Mouse (Mus musculus) lung, embryonic 14.5 days (tissue): Measurements from ENCODE around the gene Psme2. TPM values are rescaled to one million over a fixed set of nuclear protein-coding genes. Genes with fewer than 3 reads are reported as not detected.

Experiments used
- ATAC-seq: fragments of 200-750 bp; cut with Nextera tagmentation; 2 replicates; pipeline ENCODE4 v1.8.0; 2017; ENCODE audit warnings: mild to moderate bottlenecking, moderate TSS enrichment, moderate library complexity; ENCODE audit not compliant: insufficient read depth
- DNase-seq: peaks from one replicate; pipeline ENCODE4 v3.0.0-alpha.2; 2015
- H3K27ac ChIP-seq: fragments of 300-500 bp; sonication (generic); 2 replicates; pipeline ENCODE4 v1.5.1; 2014; ENCODE audit warnings: low read depth, mild to moderate bottlenecking, moderate library complexity
- H3K27me3 ChIP-seq: fragments of 300-500 bp; sonication (generic); 2 replicates; pipeline ENCODE4 v1.6.1; 2014; ENCODE audit warnings: low read length, control low read depth; ENCODE audit not compliant: insufficient read depth
- H3K36me3 ChIP-seq: fragments of 300-500 bp; sonication (generic); 2 replicates; pipeline ENCODE4 v1.6.1; 2014; ENCODE audit warnings: control low read depth; ENCODE audit not compliant: insufficient read depth
- H3K4me1 ChIP-seq: fragments of 300-500 bp; sonication (generic); 2 replicates; pipeline ENCODE4 v1.6.1; 2014; ENCODE audit warnings: antibody characterized with exemption, control low read depth; ENCODE audit not compliant: insufficient read depth
- H3K4me2 ChIP-seq: fragments of 300-500 bp; sonication (generic); 2 replicates; pipeline ENCODE4 v1.6.1; 2014; ENCODE audit warnings: mild to moderate bottlenecking
- H3K4me3 ChIP-seq: fragments of 300-500 bp; sonication (generic); 2 replicates; pipeline ENCODE4 v1.5.1; 2014; ENCODE audit warnings: low read depth, low read length
- H3K9ac ChIP-seq: fragments of 300-500 bp; sonication (generic); 2 replicates; pipeline ENCODE4 v1.6.1; 2014
- H3K9me3 ChIP-seq: fragments of 300-500 bp; sonication (generic); 2 replicates; pipeline ENCODE4 v1.6.1; 2016; ENCODE audit warnings: low read depth, low read length, control low read depth
- CTCF ChIP-seq: IDR thresholded peaks from 2 replicates; pipeline ENCODE4 v1.5.1; 2016; ENCODE audit warnings: antibody characterized with exemption, low read depth
- WGBS: fragments of 180-500 bp; shearing (Covaris S2); extraction: QIAGEN DNeasy Blood & Tissue Kit; methylation state at CpG from one replicate; pipeline ENCODE4 v1.1.7; 2014; 5-methylcytosine and 5-hydroxymethylcytosine counted together
- polyA plus RNA-seq: library from polyadenylated mRNA; unstranded; fragments of >200 nt; fragmentation: Nextera tagmentation; extraction: Ambion mirVana; gene quantifications from 2 replicates; pipeline ENCODE4 v1.2.1, GENCODE M21; 2014

Psme2 gene
- polyA plus RNA-seq, 1 experiment from 2014 or later, result 242 TPM

DNA sequence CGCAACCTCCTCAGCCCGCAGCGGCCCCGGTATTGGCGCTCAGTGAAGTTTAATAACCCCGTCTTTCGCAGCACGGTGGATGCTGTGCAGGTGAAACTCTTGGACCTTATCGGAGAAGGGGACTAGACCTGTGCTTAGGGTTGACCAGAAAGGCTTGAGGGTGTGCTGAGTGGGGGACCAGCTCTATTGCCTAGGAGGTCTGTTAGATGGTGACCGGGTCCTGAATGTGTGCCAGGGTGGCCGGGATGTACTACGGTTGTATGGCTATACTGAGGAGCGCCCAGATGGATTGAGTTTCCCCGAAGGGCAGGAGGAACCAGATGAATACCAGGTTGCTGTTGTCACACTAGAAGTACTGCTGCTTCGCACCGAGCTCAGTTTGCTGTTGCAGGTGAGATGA is 1.3 kb upstream of the Psme2 start:
- H3K4me1 ChIP-seq, result peaks cover 6% of the 10 kb centered on the region; the same call in 1 of the 2 replicates
- H3K27ac ChIP-seq, result peak overlapping the region; percentile 94; the same call in 1 of the 2 replicates
- peak overlapping the region; percentile 94 for H3K4me2 ChIP-seq
- no peaks in the 10 kb centered on the region for H3K27me3 ChIP-seq
- 2% methylated on average over 16 of the region's 16 CpGs for WGBS
- H3K9me3 ChIP-seq, result no peaks in the 10 kb centered on the region
- peak overlapping the region; percentile 79 for H3K9ac ChIP-seq
- peaks cover 42% of the 10 kb centered on the region for H3K36me3 ChIP-seq
- ATAC-seq (no peak), DNase-seq (peak; percentile 17)
- H3K4me3 ChIP-seq, result peak overlapping the region; percentile 88
- no peak for TF ChIP-seq CTCF

DNA sequence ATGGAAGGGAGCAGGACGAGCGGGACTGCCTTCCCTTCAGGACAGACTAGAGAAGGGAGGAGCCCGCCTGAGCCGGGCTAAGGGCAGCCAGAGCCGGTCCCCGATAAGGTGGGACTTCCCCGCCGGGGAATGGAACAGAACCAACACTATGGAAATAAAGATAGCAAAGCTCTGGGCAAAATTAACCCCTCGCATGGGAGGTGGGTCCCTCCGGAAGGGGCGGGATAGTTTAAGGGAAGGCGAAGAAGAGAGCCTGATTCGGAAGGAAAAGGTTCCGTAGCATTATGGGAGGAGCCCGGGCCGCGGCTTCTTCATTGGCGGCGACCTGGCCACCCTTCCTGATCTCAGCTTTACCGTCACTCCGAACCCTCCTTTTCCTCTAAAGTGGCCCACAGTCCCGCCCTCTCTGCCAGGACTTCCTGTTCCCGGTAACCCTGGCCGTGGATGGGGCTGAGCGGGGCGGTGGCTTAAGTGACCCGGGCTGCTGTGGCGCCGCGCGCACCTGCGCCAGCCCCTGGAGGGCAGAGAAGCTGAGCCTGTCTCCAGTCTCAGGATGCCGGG is 498 bp upstream of the Psme2 start, which contains the start of gene Rnf31:
Gene Rnf31 (plus strand): TSS at position 378 of the 561 bp plus-strand sequence.
- Histone ChIP-seq H3K4me1 (peaks cover 6% of the 10 kb centered on the region; the same call in 1 of the 2 replicates), H3K9me3 (no peaks in the 10 kb centered on the region), H3K4me2 (peak within 1 kb of the TSS; percentile 94), H3K27me3 (no peaks in the 10 kb centered on the region), H3K4me3 (peak within 1 kb of the TSS; percentile 88), H3K27ac (peak within 1 kb of the TSS; percentile 94), H3K9ac (peak within 1 kb of the TSS; percentile 79), H3K36me3 (peaks cover 40% of the 10 kb centered on the region)
- no peak for TF ChIP-seq CTCF
- WGBS, result under 1% methylated on average over 31 of the region's 33 CpGs
- peak; percentile 96 for DNase-seq
- ATAC-seq, result peak; percentile 93

DNA sequence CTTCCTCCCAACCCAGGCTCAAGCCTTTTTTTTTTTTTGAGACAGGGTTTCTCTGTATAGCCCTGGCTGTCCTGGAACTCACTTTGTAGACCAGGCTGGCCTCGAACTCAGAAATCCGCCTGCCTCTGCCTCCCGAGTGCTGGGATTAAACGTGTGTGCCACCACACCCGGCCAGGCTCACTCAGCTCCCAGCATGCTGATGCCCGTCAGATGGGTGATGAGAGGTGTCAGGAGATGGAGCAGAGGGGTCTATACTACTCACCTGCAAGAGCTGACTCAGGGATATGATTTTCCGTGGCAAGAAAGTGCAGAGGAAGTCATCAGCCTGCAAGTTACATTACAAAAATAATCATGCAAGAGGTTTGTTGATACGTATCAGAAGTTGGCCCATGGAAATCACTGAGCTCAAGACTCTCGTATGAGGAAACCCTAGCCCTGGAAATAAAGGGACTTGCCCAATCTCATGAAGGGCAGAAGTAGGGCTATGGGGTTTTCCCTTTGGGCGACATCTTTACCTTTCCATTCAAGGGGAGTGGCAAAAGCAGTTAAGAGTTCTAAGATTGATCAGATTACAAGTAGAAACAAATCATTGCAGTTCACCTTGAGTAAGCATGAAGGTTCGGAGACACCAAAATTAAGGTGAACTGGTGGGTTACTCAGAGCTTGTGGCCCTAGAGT is 1.0 kb downstream of the Psme2 start:
- no peak for TF ChIP-seq CTCF
- Histone ChIP-seq H3K9ac (peak overlapping the region; percentile 63), H3K4me3 (peak overlapping the region; percentile 88), H3K27ac (no peak overlapping the region), H3K36me3 (peaks cover 25% of the 10 kb centered on the region), H3K27me3 (no peaks in the 10 kb centered on the region), H3K4me2 (peak overlapping the region; percentile 94), H3K4me1 (peaks cover 12% of the 10 kb centered on the region; the same call in 1 of the 2 replicates), H3K9me3 (no peaks in the 10 kb centered on the region)
- no peak for DNase-seq
- no peak for ATAC-seq
- WGBS, result 81% methylated on average over 11 of the region's 11 CpGs

DNA sequence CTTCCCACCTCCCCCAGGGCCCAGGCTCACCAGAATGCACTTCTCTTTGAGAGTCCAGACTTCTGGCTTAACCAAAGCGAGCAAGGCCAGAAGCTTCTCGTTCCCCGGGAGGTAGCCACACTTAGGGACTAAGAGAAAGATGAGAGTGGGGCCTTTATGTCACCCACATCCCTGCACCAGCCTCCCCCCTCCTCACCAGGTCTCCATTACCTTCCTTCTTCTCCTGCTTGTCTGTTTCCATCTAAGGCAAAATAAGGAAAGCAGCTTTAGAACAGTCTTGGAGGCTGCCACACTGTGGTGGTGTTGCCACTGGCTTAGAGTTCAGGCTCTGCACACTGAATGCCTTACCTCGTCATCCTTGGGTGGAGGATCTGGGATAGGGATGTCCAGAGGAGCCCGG is 1.6 kb downstream of the Psme2 start:
- peaks cover 19% of the 10 kb centered on the region for H3K36me3 ChIP-seq
- H3K27ac ChIP-seq, result no peak overlapping the region
- H3K9ac ChIP-seq, result no peak overlapping the region
- no peak for ATAC-seq
- peaks cover 12% of the 10 kb centered on the region; the same call in 1 of the 2 replicates for H3K4me1 ChIP-seq
- H3K27me3 ChIP-seq, result no peaks in the 10 kb centered on the region
- WGBS, result 98% methylated on average over 5 of the region's 5 CpGs
- no peak for TF ChIP-seq CTCF
- no peaks in the 10 kb centered on the region for H3K9me3 ChIP-seq
- DNase-seq, result no peak
- H3K4me3 ChIP-seq, result no peak overlapping the region
- no peak overlapping the region for H3K4me2 ChIP-seq

DNA sequence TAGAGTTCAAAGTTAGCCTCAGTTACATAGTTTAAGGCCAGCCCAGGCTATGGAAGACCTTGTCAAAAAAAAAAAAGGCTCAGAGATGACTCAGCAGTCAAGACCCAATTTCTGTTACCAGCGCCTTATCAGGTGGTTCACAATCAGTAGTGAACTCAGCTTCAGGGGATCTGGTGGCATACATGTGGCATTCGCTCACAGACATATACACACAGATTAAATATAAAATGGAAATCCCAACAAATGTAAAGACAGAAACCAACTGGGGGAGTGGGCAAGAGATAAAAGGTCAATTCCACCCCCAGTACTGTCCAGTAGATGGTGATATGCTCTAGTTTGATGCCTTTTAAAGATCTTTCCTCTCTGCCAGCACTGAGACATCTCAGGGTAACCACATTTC is 4.8 kb downstream of the Psme2 start:
- no peak overlapping the region for H3K4me2 ChIP-seq
- no peak for DNase-seq
- WGBS, result 86% methylated on average over 2 of the region's 2 CpGs
- no peak overlapping the region for H3K9ac ChIP-seq
- H3K27me3 ChIP-seq, result no peaks in the 10 kb centered on the region
- no peak for TF ChIP-seq CTCF
- peak overlapping the region; percentile 24; the same call in 1 of the 2 replicates for H3K27ac ChIP-seq
- H3K4me1 ChIP-seq, result 0 out of 2 replicates have a peak, but pooled peaks cover 6% of the 10 kb centered on the region
- H3K4me3 ChIP-seq, result no peak overlapping the region
- H3K9me3 ChIP-seq, result no peaks in the 10 kb centered on the region
- peaks cover 15% of the 10 kb centered on the region for H3K36me3 ChIP-seq
- ATAC-seq, result no peak

DNA sequence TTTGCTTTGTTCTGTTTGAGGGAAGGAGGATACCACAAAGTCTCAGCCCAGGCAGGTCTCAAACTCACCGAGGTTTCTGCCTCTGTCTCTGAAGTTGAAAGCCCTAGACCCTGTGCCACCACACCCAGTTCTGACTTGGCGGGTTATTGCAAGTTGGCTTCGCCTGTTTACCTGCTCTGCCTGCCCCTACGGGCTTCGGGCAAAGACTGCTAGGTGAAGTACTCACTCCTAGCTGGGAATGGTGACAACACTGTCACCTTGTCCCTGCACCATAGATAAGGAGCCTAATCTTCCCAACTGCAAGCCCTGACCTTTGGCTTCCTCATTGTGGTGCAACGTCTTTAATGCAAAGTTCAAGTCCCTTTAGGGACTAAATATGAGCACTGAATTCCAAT is 5.3 kb downstream of the Psme2 start:
- peak overlapping the region; percentile 81 for H3K4me2 ChIP-seq
- peak overlapping the region; percentile 24; the same call in 1 of the 2 replicates for H3K27ac ChIP-seq
- H3K9ac ChIP-seq, result no peak overlapping the region
- no peaks in the 10 kb centered on the region for H3K27me3 ChIP-seq
- 47% methylated on average over 6 of the region's 6 CpGs for WGBS
- ATAC-seq, result no peak
- H3K4me3 ChIP-seq, result no peak overlapping the region; the same call in 1 of the 2 replicates
- H3K36me3 ChIP-seq, result peaks cover 21% of the 10 kb centered on the region
- 0 out of 2 replicates have a peak, but pooled peaks cover 6% of the 10 kb centered on the region for H3K4me1 ChIP-seq
- H3K9me3 ChIP-seq, result no peaks in the 10 kb centered on the region
- DNase-seq, result no peak
- TF ChIP-seq CTCF, result no peak
